Mouse (Mus musculus): ENCODE results near the gene Klf15.

The Klf15 gene

DNA sequence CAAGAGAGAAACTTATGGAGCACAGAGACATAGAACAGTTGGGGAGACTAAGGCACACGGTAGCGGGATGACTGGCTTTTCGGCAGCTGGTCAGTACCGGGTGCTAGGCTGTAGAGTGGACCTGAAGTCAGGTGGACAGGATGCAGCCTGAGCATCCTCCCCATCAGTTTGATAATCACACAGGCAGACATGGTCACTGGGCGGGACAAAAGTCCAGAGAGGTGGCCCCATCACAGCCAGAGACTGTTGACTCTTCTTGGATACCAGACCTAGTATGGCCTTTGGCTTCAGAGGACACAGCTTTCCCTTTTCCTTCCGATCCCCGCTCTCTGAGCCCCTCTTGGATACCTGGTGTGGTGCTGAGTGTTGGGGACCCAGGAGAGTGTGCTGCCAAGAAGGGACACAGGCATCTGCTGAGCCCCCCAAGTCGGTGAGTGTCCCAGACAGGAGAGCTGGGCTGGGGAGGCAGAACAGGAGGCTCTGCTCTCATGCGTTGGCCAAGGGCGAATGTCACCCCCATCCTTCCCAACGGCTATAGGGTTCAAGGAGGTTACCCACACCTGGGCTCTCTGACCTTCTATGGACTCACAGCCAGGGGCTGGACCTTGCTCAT is 2.8 kb downstream of the Klf15 start:
- no peak for DNase-seq (ENCODE audit: low read depth, low spot score)

DNA sequence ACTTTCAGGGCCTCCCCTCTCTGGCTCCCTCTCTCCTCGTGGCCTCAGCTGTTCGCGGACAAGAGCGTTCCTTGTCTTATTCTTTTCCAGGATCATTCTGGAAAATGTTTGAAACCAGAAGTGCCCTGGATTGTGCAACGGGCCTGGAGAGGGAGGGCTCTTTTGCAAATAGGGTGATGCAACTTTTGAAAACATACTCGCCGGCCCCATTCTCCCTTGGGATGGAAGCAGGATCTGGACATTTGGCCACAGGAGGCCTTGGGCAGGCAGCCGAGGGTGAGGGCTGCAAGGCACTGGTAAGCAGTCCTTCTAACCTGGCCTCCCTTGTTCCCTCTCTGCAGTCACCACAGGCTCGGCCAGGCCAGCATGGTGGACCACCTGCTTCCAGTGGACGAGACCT is 3.7 kb downstream of the Klf15 start:
- peak; percentile 73 for DNase-seq (ENCODE audit: low read depth, low spot score)

DNA sequence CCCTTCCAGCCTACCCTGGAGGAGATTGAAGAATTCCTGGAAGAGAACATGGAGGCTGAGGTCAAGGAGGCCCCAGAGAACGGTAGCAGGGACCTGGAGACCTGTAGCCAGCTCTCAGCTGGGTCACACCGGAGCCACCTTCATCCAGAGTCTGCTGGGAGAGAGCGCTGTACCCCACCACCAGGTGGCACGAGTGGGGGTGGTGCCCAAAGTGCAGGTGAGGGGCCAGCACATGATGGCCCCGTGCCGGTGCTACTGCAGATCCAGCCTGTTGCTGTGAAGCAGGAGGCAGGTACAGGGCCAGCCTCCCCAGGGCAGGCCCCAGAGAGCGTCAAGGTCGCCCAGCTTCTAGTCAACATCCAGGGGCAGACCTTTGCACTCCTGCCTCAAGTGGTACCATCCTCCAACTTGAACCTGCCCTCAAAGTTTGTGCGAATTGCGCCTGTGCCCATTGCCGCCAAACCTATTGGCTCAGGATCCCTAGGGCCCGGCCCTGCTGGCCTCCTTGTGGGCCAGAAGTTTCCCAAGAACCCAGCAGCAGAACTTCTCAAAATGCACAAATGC is 4.6 kb downstream of the Klf15 start:
- no peak for DNase-seq (ENCODE audit: low read depth, low spot score)

DNA sequence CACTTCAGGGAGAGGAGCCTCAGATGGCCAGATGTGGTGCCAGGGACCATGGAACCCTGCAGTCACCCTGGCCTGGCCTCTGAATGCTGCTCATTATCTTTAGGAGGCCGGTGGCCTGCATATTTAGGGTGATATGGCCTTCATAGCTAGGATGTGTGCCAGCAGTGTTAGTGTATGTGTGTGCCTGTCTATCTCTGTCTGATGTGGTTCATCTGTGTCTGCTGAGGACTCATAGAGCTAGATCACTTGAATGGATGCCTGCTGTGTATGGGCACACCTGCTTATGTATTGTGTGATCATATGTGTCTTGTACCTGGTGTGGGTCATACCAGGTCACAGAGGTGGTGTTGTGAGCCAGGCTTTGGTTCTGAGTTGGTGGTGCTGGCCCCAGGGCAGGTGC is 5.8 kb downstream of the Klf15 start:
- DNase-seq (ENCODE audit: low read depth, low spot score): no peak

DNA sequence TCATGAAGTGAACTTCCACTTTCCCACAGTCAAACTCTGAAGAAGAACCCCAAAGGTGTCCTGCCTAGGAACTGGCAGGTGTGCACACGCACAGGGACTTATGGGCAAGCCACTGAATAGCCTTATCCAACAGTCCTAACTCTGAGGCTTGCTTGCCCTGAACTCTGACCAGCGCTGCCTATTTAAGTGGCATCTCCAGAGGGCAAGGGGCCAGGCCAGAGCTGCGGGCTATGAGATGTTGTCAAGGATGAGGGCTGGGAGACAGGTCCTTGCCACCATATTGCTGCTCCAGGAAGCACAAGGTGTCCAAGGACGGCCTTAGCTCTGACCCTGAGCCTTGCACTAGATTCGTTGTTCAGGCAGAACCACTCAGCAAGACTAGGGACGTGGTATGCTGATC is 6.7 kb downstream of the Klf15 start:
- DNase-seq (ENCODE audit: low read depth, low spot score): no peak

DNA sequence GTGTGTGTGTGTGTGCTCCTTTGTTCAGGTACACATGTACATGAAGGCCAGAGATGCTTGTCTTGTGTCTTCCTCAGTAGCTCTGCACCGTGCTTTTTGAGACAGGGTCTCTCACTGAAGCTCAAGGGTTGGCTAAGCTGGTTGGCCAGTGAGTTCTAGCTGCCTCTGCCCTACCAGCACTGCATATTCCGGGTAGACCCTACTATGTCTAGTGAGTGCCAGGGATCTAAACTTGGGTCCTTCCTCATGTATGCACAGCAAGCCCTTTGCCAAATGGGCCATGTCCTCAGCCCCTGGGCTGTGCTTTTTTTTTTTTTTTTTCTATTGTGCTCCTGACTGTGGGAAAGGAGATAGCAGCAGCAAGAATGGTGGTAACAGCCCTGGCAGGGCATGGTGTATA is 7.9 kb downstream of the Klf15 start:
- DNase-seq (ENCODE audit: low read depth, low spot score): no peak

DNA sequence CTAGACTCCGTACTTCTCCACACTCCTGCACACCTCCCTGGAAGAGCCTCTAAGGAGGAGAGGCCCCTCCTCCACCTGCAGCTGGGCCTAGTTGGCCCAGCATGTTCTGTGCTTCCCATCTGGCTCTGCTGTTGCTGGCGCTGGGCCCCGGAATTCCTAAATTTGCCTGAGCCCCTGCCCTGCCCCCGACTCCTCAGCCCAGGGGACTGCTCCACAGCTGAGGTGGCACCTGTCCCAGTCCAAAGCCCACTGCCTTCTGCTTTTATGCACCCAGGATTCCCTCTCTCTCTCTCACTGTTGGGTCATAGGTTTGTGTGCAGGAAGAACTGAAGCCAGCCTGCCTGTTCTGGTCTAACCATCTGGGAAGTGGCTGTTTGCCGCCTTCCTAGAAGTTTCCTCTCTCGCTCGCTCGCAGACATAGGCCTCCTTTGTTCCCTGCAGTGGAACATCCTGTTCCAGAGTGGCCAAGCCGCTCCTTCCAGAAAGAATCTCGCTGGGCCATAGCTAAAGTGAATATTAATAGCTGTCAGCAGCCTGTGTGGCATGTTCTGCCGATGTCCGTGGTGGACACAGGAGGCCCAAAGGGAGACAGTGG is 8.7 kb downstream of the Klf15 start:
- peak; percentile 74 for DNase-seq (ENCODE audit: low read depth, low spot score)

DNA sequence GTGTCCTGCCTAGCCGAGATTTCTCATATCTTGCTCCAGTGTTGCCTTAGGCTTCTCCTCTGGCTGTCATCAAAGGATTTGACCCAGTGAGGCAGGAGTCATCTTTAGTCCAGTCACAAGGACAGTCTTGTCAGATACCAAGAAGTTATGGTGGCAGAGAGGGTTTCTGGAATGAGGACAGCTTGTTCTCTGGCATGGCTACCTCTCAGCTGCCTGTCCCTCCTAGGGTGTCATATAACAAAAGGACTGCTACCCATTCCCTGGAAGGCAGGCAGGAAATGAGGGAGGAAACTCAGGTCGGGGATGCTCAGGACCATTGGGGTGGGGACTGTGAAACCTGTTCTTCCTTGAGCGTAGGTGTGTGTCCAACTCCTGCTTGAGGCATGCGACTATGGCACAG is 9.7 kb downstream of the Klf15 start:
- peak; percentile 72 for DNase-seq (ENCODE audit: low read depth, low spot score)

DNA sequence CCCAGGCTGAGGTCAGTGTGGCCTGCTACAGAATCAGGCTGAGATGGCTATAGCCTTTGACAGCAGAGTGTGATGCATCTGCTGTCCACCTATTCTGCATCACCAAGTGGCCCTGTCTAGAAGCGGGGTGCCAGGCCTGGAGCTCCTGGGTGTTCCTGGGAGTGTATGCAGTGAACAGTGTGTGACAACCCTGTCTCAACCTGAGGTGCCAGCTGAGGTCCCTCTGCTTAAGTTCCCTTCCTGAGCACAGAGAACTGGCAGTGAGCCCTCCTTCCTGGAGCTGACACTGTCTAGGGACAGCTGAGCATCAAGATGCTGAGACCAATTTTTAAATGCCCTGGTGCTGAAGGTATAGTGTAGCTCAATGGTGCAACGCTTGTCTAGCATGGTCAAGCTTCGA is 10.3 kb downstream of the Klf15 start:
- DNase-seq (ENCODE audit: low read depth, low spot score): peak; percentile 64

DNA sequence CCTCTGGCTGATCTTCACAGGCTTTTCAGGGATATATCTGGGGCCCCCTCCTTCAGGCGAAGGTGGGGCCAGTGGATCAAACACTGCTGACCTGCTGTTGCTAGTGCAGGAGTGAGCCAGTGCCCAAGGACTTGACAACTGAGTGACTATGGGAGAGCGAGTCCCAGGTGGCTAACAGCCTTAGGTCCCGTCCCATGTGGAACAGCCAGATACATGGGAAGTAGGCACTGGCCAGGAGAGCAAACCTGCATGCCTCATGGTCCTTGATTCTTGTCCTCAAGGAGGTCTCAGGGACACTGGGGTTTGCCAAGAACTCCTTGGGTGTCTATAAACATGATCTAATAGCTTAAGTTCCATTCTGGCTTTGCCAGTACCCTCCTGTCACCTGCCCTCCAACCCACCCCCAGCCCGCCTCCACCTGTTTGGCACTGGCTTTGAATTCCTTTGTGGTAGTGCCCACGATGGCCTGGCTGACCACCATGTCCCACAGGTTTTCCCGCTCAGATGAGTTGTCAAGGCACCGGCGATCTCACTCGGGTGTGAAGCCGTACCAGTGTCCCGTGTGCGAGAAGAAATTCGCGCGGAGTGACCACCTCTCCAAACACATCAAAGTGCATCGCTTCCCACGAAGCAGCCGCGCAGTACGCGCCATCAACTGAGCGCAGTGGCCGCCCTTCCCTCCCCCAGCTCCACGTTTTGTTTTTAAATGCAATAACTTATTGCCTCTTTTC is 11.4 kb downstream of the Klf15 start:
- DNase-seq (ENCODE audit: low read depth, low spot score): no peak

DNA sequence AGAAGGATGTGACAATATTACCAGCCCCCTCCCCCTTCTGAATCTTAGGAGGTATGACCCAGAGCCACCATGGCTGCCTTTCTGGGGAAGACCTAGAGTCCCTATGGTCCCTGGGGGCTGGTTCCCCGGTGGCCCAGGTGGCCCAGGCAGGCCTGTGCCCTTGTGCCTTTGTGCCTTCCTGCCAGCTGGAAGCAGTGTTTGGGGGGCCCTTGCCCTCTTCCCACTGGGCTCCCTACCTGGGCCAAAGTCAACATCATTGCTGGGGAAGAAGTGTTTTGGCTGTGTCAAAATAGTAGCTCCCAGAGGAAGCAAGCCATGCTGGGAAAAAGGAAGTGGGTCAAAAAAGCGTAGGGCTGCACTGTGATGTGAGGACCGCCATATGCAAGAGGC is 12.0 kb downstream of the Klf15 start:
- no peak for DNase-seq (ENCODE audit: low read depth, low spot score)

DNA sequence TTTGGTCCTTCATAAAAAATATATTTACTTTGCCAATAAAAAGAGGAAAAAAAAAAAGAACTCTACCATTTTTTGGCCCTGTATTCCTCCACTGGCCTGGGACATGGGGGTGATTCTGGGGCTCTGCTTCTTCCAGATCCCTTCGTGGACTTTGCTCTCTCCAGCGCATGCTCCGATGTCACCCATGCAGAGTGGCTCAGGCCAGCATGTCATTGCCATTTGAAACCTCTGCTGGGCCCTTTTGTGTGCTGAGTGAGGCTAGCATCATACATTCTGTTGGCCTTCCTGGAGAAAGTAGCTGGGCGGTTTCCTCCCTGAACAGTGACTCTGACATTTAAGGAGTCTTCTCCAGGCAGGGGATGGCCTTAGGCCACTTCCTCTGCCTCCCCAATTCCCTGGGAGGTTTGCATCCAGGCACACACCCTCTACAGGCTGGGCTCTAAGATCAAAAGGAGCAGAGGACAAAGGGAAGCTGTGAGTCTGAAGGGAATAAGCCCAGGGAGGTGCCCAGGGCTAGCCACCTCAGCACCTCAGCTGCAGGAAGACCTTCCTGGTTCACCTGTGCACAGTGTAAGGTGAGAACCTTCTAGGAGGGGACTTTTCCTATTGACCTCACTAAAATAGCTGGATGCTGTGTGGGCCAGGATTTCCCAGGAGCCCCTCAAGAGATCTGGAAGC is 12.9 kb downstream of the Klf15 start:
- no peak for DNase-seq (ENCODE audit: low read depth, low spot score)

DNA sequence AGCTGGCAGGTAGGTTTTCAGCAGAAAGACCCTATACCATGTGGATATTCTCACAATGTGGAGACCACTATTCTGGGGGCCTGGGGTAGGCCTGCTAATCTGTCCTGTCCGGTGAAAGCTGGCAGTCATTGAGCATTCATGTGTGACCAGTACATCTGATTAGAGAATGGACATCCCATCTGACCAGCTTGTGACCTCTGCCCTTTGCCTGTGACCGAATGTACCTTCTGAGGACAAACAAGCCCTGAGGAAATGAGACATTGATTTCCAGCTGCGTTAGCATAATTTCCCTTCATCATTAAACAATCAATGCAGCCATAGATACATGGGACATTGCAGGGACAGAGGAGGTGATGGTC is 13.5 kb downstream of the Klf15 start:
- DNase-seq (ENCODE audit: low read depth, low spot score): no peak

DNA sequence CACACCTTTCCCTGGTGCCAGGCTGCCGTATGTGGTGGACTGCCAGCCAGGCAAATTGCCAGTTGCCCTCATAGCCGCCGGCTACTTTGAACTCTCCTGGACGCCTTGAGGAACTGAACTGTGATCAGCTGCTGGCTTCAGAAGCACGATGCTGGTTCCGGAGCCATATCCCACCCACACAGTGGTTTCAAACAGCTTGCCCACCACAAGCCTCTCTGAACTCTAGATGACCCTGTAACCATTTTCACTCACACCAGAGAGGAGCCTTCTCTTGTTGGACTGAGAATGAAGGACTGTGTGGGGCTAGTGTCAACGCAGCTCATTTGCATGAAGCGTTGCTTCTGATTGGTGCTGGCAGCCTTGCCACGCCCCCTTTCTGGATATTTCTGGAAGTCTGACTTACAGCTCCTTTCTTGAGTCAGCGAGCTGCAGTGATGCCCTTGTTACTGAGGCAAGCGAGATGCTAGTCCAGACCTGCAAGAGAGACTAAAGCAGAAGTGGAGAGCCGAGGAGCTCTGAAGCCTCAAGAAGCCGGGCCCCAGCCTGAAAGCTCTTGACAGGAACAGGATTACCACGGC is 14.7 kb downstream of the Klf15 start:
- peak; percentile 79 for DNase-seq (ENCODE audit: low read depth, low spot score)

DNA sequence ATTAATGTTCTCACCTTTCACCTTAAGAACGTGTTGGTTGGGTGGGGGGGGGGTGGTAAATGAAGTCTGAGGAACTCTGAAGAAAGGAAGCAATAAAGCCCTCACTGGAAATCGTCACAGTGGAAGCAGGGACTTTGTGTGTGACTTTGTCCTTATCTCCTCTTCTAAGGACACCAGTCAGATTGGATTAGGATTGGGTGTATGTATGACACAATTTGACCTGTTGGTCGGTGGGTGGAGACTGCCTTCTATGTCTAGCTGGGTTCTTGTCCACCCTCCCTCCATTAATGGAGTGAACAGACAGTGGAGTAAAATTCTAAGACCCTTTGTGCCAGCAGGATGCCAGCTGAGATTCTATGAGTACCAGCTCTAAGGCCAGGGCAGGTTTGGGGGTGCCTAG is 21.9 kb downstream of the Klf15 start:
- DNase-seq (ENCODE audit: low read depth, low spot score): no peak

DNA sequence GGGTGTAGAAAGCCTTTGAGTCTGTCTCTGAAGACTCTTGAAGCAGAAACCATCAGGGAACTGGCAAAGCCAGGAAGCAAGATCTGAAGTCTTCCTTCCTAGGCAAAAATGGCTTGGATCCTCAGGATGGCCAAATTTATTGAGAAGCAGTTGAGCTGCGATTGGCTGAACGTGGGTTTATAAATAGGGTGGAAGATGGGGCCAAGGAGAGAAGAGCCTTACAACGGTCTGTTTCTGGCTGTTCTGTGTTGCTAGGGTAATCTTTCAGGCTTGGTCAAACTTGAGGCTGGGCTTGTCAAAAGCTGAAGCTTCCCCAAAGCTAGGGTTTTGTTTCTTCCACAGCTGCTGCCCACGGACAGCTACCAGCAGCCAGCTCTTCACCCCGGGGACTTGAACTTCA is 22.5 kb downstream of the Klf15 start:
- no peak for DNase-seq (ENCODE audit: low read depth, low spot score)

DNA sequence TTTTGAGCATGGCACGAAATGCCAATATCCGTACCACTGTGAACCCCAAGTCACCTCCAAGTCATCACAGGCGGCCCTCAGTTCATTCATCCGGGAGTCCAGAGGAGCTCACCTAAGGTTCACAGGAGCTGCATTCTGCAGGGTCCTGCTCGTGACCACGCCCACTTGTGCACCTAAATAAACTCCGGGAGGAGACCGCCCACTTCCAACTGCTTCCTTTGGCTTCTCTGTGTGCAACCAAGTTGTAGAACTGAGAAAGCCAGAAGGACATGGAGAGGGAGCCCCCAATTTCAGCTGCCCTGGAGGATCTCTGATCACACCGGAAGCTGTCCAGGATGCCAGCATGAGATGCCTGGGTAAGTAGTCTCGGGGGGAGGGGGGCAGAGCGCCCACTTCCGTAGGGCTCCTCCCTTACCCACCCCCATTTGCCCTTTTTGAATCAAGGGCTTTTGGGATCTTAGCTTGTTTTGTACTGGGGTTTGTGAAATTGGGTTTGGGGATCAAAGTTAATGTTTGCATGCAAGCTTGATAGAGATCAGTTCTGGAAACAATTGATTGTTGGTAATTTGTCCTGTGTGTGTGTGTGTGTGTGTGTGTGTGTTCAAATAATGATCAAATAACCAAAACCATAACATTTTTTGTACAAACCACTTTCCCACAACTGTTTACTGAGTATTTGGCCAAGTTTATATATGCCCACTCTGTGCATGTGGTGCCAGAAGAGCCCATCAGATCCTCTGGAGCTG is 24.0 kb downstream of the Klf15 start, which contains the start of gene Aldh1l1:
TSS of gene Aldh1l1 (plus strand) at position 252 of the 746 bp plus-strand sequence.
- DNase-seq (ENCODE audit: low read depth, low spot score): no peak

DNA sequence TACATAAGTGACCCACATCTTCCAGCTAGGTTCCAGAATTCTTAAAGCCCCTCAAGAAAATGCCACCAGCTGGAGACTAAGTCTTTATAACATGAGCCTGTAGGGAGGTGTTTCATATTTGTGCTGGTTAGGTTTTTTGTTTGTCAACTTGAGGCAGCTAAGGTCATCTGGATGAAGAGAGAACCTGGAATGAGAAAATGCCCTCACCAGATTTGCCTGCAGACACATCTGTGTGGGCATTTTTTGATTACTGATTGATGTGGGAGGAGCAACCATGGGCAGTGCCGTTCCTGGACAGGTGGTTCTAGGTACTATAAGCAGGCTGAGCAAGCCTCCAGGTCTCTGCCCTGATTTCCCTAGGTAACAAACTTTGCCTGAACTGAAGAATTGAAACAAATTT is 25.2 kb downstream of the Klf15 start:
- DNase-seq (ENCODE audit: low read depth, low spot score): no peak

DNA sequence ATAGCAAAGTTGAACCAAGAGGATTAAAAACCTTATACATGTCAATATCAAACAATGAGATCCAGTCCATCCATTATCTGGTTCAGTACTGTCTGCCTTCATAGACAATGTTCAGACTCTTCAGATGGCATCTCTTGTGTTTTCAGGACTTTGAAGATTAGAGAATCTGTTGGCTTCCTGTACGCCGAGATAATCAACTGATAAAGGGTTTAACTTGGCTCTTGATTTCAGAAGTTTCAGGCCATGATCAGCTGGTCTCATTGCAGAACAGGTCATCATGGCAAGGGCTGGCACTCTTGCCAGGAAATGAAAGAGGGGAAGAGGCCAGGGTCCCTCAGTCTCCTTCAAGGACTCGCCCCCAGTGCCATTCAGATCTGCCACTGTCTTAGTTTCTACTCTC is 27.2 kb downstream of the Klf15 start:
- no peak for DNase-seq (ENCODE audit: low read depth, low spot score)

DNA sequence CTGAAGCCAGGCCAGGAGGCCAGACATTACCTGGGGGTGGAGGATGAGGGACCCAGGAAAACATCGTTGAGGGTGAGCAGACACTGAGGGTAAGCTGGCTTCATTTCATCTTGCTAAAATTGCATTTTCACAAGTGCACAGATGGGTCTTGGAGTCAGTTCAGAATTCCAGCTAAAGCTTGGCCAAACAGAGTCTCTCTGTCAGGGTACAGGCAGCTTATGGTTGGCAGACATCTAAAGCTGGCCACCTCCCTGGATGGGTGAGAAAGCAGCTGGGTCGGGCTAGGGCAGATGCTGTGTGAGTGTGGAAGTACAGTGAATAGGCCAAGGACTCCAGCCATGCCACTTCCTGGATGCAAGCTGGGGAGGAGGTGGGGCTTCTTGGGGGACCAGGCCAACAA is 28.6 kb downstream of the Klf15 start:
- DNase-seq (ENCODE audit: low read depth, low spot score): no peak
